Mouse (Mus musculus) heart, embryonic 15.5 days (tissue): ENCODE measurements around the gene Rftn2. TPM values are rescaled to one million over a fixed set of nuclear protein-coding genes. Genes with fewer than 3 reads are reported as not detected.

Source experiments
- ATAC-seq: fragments of 200-750 bp; cut with Nextera tagmentation; replicated peaks from 2 replicates; pipeline ENCODE4 v1.8.0; 2017; ENCODE audit warnings: low read depth, moderate TSS enrichment; ENCODE audit not compliant: insufficient number of reproducible peaks, insufficient read depth, low FRiP score
- H3K27ac ChIP-seq: fragments of 300-500 bp; sonication (generic); 2 replicates; pipeline ENCODE4 v1.5.1; 2015; ENCODE audit warnings: mild to moderate bottlenecking, inconsistent platforms
- H3K27me3 ChIP-seq: fragments of 300-500 bp; sonication (generic); 2 replicates; pipeline ENCODE4 v1.6.1; 2015; ENCODE audit warnings: inconsistent platforms
- H3K36me3 ChIP-seq: fragments of 300-500 bp; sonication (generic); 2 replicates; pipeline ENCODE4 v1.6.1; 2015; ENCODE audit warnings: mild to moderate bottlenecking, inconsistent platforms
- H3K4me1 ChIP-seq: fragments of 300-500 bp; sonication (generic); replicated peaks from 2 replicates; pipeline ENCODE4 v1.6.1; 2015; ENCODE audit warnings: inconsistent platforms
- H3K4me2 ChIP-seq: fragments of 300-500 bp; sonication (generic); 2 replicates; pipeline ENCODE4 v1.6.1; 2015; ENCODE audit warnings: inconsistent platforms, mild to moderate bottlenecking, moderate library complexity
- H3K4me3 ChIP-seq: fragments of 300-500 bp; sonication (generic); 2 replicates; pipeline ENCODE4 v1.5.1; 2015; ENCODE audit warnings: mild to moderate bottlenecking, inconsistent platforms
- H3K9ac ChIP-seq: fragments of 300-500 bp; sonication (generic); 2 replicates; pipeline ENCODE4 v1.6.1; 2015; ENCODE audit warnings: mild to moderate bottlenecking, inconsistent platforms
- H3K9me3 ChIP-seq: fragments of 300-500 bp; sonication (generic); replicated peaks from 2 replicates; pipeline ENCODE4 v1.6.1; 2016; ENCODE audit warnings: inconsistent platforms
- WGBS: fragments of 180-500 bp; shearing (Covaris S2); methylation state at CpG from one replicate; pipeline ENCODE4 v1.1.7; 2015; ENCODE audit warnings: mixed read lengths; 5-methylcytosine and 5-hydroxymethylcytosine counted together
- polyA plus RNA-seq: library from polyadenylated mRNA; unstranded; fragments of >200 nt; fragmentation: Nextera tagmentation; extraction: Ambion mirVana; gene quantifications from 2 replicates; pipeline ENCODE4 v1.2.1, GENCODE M21; 2015

Rftn2 gene
- polyA plus RNA-seq, 1 experiment from 2014 or later, result 9.4 TPM

DNA sequence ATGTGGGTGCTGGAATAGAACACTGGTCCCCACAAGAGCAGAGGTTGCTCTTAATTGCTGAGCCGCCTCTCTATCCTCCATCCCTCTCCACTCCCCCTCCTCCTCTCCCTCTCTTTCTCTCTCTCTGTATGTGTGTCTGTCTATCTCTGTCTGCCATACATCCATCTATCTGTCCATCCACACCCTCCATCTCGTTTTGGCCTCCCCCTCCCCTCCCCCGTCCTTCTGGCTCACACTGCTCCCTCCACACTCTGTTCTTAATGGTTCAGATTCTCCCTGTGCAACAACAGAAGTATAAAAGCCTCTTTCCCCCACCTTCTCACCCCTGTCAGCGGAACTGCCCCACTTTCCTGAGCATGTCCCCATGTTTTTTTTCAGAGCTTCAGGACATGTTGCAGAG, 59.0 kb downstream of the Rftn2 start:
- Histone ChIP-seq H3K27ac (no peak overlapping the region), H3K4me3 (no peak overlapping the region), H3K9me3 (0 out of 2 replicates have a peak, but pooled peaks cover 3% of the 10 kb centered on the region), H3K27me3 (no peaks in the 10 kb centered on the region), H3K4me1 (no peaks in the 10 kb centered on the region), H3K36me3 (no peaks in the 10 kb centered on the region; the same call in 1 of the 2 replicates), H3K9ac (no peak overlapping the region), H3K4me2 (no peak overlapping the region)
- 68% methylated on average over 4 of the region's 4 CpGs for WGBS
- no peak for ATAC-seq

DNA sequence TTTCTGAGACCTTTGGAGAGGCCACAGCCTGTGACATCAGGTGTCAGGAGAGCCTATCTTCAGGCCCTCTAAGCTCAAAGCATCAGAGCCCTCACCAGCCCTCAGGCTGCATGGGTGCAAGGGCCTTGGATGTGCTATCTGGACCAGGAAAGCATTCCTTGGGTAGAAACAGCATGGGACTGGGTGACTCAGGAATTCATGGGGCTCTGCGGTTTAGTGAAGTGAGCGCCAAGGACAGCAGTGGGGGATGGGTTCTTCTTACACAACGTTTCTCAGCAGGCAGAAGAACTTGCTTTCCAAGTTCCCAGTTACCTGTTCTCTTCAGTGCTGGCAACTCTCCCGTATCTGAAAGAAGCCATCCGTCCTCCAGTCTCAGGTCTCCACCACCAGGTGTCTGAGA, 62.6 kb downstream of the Rftn2 start:
- Histone ChIP-seq H3K36me3 (no peaks in the 10 kb centered on the region), H3K9ac (no peak overlapping the region), H3K9me3 (no peaks in the 10 kb centered on the region), H3K27ac (no peak overlapping the region), H3K4me2 (no peak overlapping the region), H3K27me3 (no peaks in the 10 kb centered on the region), H3K4me3 (no peak overlapping the region), H3K4me1 (no peaks in the 10 kb centered on the region)
- no peak for ATAC-seq
- WGBS, result 51% methylated on average over 5 of the region's 5 CpGs

DNA sequence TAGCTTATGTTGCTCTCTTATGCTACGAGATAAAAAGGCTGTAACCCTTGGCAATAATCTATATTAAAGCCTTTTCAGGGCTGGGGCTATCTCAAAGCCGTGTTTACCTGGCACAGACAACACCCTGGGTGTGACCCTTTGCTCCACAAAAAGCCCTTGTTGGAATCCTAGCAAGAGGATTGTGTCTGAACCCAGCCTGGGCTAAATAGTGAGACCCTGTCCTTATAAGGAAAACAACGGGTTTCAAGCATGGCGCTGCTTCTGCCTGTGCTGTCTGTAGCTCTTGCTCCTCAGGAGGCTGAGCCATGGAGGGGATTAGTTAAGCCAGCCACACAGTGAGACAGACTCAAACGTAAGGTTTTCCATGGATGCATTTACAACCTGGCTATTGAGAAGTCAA, 63.8 kb downstream of the Rftn2 start:
- no peaks in the 10 kb centered on the region for H3K9me3 ChIP-seq
- no peaks in the 10 kb centered on the region for H3K27me3 ChIP-seq
- no peaks in the 10 kb centered on the region for H3K4me1 ChIP-seq
- ATAC-seq, result no peak
- H3K4me2 ChIP-seq, result no peak overlapping the region
- H3K9ac ChIP-seq, result no peak overlapping the region
- peaks cover 5% of the 10 kb centered on the region; the same call in 1 of the 2 replicates for H3K36me3 ChIP-seq
- no peak overlapping the region for H3K4me3 ChIP-seq
- 69% methylated on average over 5 of the region's 5 CpGs for WGBS
- no peak overlapping the region for H3K27ac ChIP-seq

DNA sequence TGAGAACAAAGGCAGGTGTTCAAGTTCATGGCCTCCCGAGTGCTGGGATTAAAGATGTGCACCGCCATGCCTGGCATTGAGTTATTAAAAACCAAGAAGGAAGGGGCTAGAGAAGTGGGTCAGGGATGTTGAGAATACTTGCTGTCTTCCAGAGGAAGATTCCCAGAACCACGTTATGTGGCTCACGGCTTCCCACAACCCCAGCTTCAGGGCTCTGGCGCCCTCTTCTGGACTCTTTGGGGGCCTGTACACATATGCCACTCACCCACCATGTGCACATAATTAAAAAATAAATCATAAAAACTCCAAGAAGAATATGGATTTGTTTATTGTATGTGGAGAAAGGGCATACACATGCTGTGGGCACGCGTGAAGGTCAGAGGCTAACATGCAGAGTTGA, 64.7 kb downstream of the Rftn2 start:
- H3K36me3 ChIP-seq, result peaks cover 14% of the 10 kb centered on the region
- H3K4me2 ChIP-seq, result no peak overlapping the region
- H3K4me1 ChIP-seq, result no peaks in the 10 kb centered on the region
- H3K27me3 ChIP-seq, result no peaks in the 10 kb centered on the region
- H3K9me3 ChIP-seq, result no peaks in the 10 kb centered on the region
- no peak for ATAC-seq
- H3K27ac ChIP-seq, result no peak overlapping the region
- H3K9ac ChIP-seq, result no peak overlapping the region
- 68% methylated on average over 7 of the region's 7 CpGs for WGBS
- no peak overlapping the region for H3K4me3 ChIP-seq

GRCm38 (mm10) chr1:55160831-55161638, 65.5 kb downstream of the Rftn2 start:
- Histone ChIP-seq H3K4me2 (no peak overlapping the region), H3K36me3 (peaks cover 23% of the 10 kb centered on the region), H3K9ac (no peak overlapping the region), H3K27ac (no peak overlapping the region), H3K9me3 (no peaks in the 10 kb centered on the region), H3K4me1 (no peaks in the 10 kb centered on the region), H3K4me3 (no peak overlapping the region), H3K27me3 (no peaks in the 10 kb centered on the region)
- 82% methylated on average over 17 of the region's 17 CpGs for WGBS
- no peak for ATAC-seq

DNA sequence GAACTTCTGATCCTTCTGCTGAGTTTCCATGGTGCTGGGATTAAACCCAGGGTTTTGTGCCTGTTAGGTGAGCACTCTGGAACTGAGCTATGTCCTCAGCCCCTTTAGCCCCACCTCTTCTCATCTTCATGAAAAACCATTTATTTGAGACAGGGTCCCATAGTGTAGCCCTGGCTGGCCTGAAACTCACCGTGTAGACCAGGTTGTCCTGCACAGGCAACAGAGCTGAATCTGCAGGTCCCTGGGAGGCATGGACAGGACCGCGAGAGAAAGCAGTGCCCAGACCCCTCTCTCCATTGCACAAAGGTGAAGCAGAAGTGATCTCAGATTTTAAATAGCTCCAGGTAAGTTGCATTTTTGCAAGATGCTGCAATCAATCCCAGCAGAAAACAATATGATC, 66.4 kb downstream of the Rftn2 start:
- Histone ChIP-seq H3K4me3 (no peak overlapping the region), H3K4me1 (no peaks in the 10 kb centered on the region), H3K27me3 (no peaks in the 10 kb centered on the region), H3K9me3 (no peaks in the 10 kb centered on the region), H3K27ac (no peak overlapping the region), H3K36me3 (peaks cover 31% of the 10 kb centered on the region), H3K9ac (no peak overlapping the region), H3K4me2 (no peak overlapping the region)
- no peak for ATAC-seq
- WGBS, result 90% methylated on average over 3 of the region's 3 CpGs

DNA sequence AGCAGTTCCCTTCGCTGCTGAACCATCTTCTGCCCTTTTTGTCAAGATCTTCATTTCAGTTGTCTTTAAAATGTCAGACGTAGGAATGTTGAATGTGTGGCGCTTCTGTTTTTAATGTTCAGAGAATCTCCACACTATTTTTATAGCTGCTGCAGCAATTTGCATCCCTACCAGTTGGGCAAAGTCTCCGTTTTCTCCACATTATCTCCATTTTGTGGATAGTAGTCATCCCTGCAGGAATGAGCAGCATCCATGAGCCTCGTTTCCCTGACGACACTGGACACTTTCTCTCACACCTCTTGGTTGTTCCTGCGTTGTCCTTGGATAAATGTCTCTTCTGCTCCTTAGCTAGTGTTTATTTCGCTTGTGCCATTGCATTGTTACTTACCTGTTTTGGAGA, 67.8 kb downstream of the Rftn2 start:
- 82% methylated on average over 8 of the region's 8 CpGs for WGBS
- H3K9me3 ChIP-seq, result no peaks in the 10 kb centered on the region
- H3K9ac ChIP-seq, result no peak overlapping the region
- H3K4me3 ChIP-seq, result no peak overlapping the region
- no peaks in the 10 kb centered on the region for H3K4me1 ChIP-seq
- H3K27ac ChIP-seq, result no peak overlapping the region
- ATAC-seq, result no peak
- H3K36me3 ChIP-seq, result peaks cover 42% of the 10 kb centered on the region
- H3K27me3 ChIP-seq, result no peaks in the 10 kb centered on the region
- H3K4me2 ChIP-seq, result no peak overlapping the region

GRCm38 (mm10) chr1:55158211-55158610, 68.4 kb downstream of the Rftn2 start:
- WGBS, result 88% methylated on average over 3 of the region's 3 CpGs
- Histone ChIP-seq H3K4me2 (no peak overlapping the region), H3K4me1 (no peaks in the 10 kb centered on the region), H3K27ac (no peak overlapping the region), H3K9me3 (no peaks in the 10 kb centered on the region), H3K27me3 (no peaks in the 10 kb centered on the region), H3K4me3 (no peak overlapping the region), H3K36me3 (peaks cover 45% of the 10 kb centered on the region), H3K9ac (no peak overlapping the region)
- ATAC-seq, result no peak

DNA sequence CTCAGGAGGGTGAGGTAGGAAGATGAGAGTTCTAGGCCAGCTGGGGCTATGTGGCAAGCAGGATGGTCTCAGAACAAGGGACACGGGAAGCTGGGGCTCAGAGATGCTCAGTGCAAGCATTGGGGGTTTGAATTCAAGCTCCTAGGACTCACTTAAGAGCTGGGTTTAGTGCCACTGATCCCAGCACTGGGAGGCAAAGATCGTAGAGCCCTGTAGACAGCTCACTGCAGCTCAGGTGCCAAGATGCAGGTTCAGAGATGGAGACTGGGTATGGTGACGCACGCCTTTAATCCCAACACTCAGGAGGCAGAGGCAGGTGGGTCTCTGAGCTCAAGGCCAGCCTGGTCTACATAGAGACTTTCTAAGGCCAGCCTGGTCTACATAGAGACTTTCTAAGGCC, 69.3 kb downstream of the Rftn2 start:
- Histone ChIP-seq H3K4me1 (no peaks in the 10 kb centered on the region), H3K4me3 (no peak overlapping the region), H3K27me3 (no peaks in the 10 kb centered on the region), H3K9ac (no peak overlapping the region), H3K4me2 (no peak overlapping the region), H3K27ac (no peak overlapping the region), H3K36me3 (peaks cover 47% of the 10 kb centered on the region), H3K9me3 (no peaks in the 10 kb centered on the region)
- WGBS, result 96% methylated on average over 4 of the region's 4 CpGs
- no peak for ATAC-seq

DNA sequence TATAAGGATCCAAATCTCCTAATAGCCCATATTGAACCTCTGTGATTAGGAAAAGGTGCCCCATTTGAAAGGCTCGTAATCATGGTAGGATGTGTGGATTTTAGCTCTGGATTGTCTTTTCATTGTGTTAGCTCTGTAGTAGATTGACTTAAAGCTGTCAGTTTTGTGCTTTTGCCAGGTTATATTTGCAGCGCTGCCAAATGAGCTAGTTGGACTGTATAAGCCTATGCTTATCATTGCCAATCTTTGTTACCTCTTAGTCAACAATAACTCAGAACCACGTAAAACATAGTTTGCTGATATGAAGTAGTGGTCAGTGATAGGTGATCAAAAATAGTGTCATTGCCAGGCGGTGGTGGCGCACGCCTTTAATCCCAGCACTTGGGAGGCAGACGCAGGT, 81.0 kb downstream of the Rftn2 start:
- Histone ChIP-seq H3K4me1 (no peaks in the 10 kb centered on the region), H3K9me3 (no peaks in the 10 kb centered on the region), H3K4me3 (no peak overlapping the region), H3K27me3 (no peaks in the 10 kb centered on the region), H3K36me3 (peaks cover 40% of the 10 kb centered on the region), H3K27ac (no peak overlapping the region), H3K9ac (no peak overlapping the region), H3K4me2 (no peak overlapping the region)
- ATAC-seq, result no peak
- 86% methylated on average over 7 of the region's 7 CpGs for WGBS

GRCm38 (mm10) chr1:55144338-55144737, 82.2 kb downstream of the Rftn2 start:
- WGBS, result 95% methylated on average over 4 of the region's 4 CpGs
- Histone ChIP-seq H3K9ac (no peak overlapping the region), H3K27ac (no peak overlapping the region), H3K27me3 (no peaks in the 10 kb centered on the region), H3K9me3 (no peaks in the 10 kb centered on the region), H3K4me1 (no peaks in the 10 kb centered on the region), H3K4me3 (no peak overlapping the region), H3K4me2 (no peak overlapping the region), H3K36me3 (peaks cover 30% of the 10 kb centered on the region)
- no peak for ATAC-seq

DNA sequence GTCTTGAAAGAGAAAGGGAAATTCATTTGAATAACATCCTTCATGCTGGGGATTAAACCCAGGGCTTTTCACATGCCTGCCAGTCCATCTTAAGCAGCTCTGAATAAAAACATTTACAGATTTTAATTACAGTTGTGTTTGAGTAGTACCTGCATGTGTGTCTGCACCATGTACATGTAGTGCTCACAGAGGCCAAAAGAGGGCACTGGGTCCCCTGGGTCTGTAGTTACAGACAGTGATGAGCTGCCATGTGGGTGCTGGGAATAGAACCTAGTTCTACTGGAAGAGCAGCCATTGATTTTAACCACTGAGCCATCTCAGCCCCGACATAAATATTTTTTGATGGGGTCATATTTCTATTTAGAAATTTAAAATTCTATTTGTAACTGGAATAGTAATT, 90.7 kb downstream of the Rftn2 start:
- no peak for ATAC-seq

More for the DNA sequence above, 90.7 kb downstream of the Rftn2 start:
- Histone ChIP-seq H3K36me3 (peaks cover 4% of the 10 kb centered on the region), H3K9ac (no peak overlapping the region), H3K9me3 (no peaks in the 10 kb centered on the region), H3K4me3 (no peak overlapping the region), H3K27me3 (no peaks in the 10 kb centered on the region), H3K4me2 (no peak overlapping the region), H3K4me1 (peaks cover 11% of the 10 kb centered on the region), H3K27ac (no peak overlapping the region)
- WGBS, result 94% methylated on average over 1 of the region's 1 CpGs
